Mouse (Mus musculus) heart, adult 2 months (tissue): ENCODE measurements around the gene Dcun1d3.

ENCODE experiments used
- CTCF ChIP-seq: fragments of 200-600 bp; IDR thresholded peaks from 2 replicates; pipeline ENCODE4 v1.8.1; 2022; ENCODE audit warnings: antibody characterized with exemption, mild to moderate bottlenecking, moderate library complexity
- POLR2A ChIP-seq: fragments of 200-500 bp; IDR thresholded peaks from 2 replicates; pipeline ENCODE4 v1.6.1; 2011; ENCODE audit warnings: mild to moderate bottlenecking, low read depth, low read length, control low read depth; ENCODE audit not compliant: insufficient read depth

DNA sequence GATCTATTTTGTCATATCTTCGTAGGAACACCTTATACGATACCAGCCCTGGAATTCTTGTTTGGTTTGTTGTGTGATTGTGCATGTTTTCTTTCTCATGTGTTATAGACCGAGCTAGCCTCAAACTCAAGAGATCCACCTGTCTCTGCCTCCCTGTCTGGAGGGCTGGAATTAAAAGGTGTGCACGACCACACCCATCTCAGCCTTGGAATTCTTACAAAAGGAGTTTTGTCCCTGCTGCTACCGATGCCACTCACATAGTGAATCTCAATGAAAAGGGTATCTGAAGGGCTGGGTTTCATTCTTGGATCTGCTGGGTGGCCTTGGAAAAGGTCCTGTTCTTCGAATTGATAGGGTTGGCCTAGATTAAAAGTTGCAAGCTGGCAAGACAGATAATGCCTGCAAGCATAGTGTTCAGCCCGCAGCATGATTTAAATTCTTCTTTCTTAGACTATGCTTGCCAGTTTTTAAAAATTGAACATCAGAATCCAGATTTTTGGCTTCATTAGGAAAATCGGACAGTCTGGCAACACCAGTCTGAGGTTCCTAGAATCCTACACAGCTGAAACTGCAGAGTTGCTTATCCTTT, 1.5 kb upstream of the Dcun1d3 start:
- TF ChIP-seq CTCF (no peak), POLR2A (no peak)
